Mouse (Mus musculus) right cerebral cortex, postnatal 14 days (tissue): Measurements from ENCODE around the gene Map1a.

Source experiments
- DNase-seq: peaks from one replicate; pipeline ENCODE4 v3.0.0; 2022

Map1a gene

GRCm38 (mm10) chr2:121316278-121316677, 26.9 kb downstream of the Map1a start:
- no peak for DNase-seq

- no peak for DNase-seq
Observed at GRCm38 (mm10) chr2:121323041-121323440, 33.6 kb downstream of the Map1a start.

- no peak for DNase-seq
Observed at GRCm38 (mm10) chr2:121323693-121324470, 34.5 kb downstream of the Map1a start.

GRCm38 (mm10) chr2:121329492-121329891, 40.1 kb downstream of the Map1a start:
- DNase-seq = no peak

- DNase-seq = no peak
Observed at GRCm38 (mm10) chr2:121339057-121339456, 49.7 kb downstream of the Map1a start.

GRCm38 (mm10) chr2:121353156-121353555, 63.8 kb downstream of the Map1a start:
- DNase-seq = no peak

- DNase-seq = no peak
Observed at GRCm38 (mm10) chr2:121354378-121354777, 65.0 kb downstream of the Map1a start.

- peak; percentile 99 for DNase-seq
Observed at GRCm38 (mm10) chr2:121354820-121355592, 65.6 kb downstream of the Map1a start, which contains the start of gene Ppip5k1. Gene Ppip5k1, minus strand, starts transcription at chr2:121355396.

- DNase-seq = no peak
Observed at GRCm38 (mm10) chr2:121357494-121357893, 68.1 kb downstream of the Map1a start, which contains the start of gene Ckmt1. Gene Ckmt1, plus strand, starts transcription at chr2:121357714.

GRCm38 (mm10) chr2:121357961-121358360, 68.6 kb downstream of the Map1a start:
- DNase-seq = no peak

- DNase-seq = peak; percentile 82
Observed at GRCm38 (mm10) chr2:121358381-121358780, 69.0 kb downstream of the Map1a start.

GRCm38 (mm10) chr2:121359461-121359860, 70.1 kb downstream of the Map1a start:
- DNase-seq = no peak
